Mouse (Mus musculus): Measurements from ENCODE around the gene Ppp1r15b. TPM values are rescaled to one million over a fixed set of nuclear protein-coding genes. Genes with fewer than 3 reads are reported as not detected.

Gene Ppp1r15b
- polyA plus RNA-seq, 1 experiment from 2014 or later, result 39.1 TPM

DNA sequence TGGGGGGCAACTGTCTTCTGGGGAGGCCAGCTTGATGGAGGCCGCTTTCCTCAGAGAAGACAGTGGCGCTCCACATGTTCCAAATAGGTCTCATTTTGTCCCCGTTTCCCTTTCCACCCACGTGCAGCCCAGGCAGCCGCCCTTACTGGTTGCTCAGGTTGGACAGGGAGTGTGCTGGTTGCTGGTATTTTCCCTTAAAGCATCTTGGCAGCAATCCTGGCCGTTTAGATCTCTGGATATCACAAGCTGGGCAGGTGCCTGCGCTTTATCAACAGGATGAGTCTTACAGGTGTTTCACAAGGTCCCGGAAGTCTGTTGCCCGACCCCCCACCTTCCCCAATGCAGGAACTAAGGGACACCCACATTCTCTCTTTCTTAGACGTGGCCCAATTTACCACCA is 31.1 kb downstream of the Ppp1r15b start:
- H3K27ac ChIP-seq (replicated peaks), result no peak overlapping the region
- no peak overlapping the region for H3K4me2 ChIP-seq

DNA sequence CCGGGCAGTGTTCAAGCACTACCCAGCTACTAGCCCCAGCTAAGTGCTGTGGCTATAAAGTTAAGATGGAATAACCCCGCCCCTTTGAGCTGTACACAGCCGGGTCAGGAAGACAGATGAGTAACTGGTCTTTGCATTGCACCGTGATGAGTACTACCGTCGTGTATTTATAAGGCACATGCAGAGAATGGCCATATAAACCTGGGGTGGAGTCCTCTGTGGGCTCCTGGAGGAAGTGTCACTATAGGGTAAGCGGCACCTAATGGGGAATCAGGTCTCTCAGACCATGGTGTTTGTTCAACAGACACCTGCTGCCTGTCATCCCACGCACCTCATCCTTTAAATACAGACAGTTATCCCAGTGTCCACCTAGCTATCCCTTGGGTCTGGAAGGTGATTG is 32.0 kb downstream of the Ppp1r15b start:
- Histone ChIP-seq H3K27me3 (peaks cover 93% of the 10 kb centered on the region), H3K9ac (no peak overlapping the region)
- ATAC-seq (ENCODE audit: insufficient read depth), result no peak

More for the DNA sequence above, 31.1 kb downstream of the Ppp1r15b start:
- H3K9ac ChIP-seq, result no peak overlapping the region
- no peaks in the 10 kb centered on the region for H3K9me3 ChIP-seq (replicated peaks)
- peaks cover 16% of the 10 kb centered on the region; the same call in 1 of the 2 replicates for H3K4me1 ChIP-seq (replicated peaks)
- H3K36me3 ChIP-seq (replicated peaks), result no peaks in the 10 kb centered on the region
- no peak for ATAC-seq (ENCODE audit: insufficient read depth)
- 56% methylated on average over 10 of the region's 10 CpGs for WGBS (ENCODE audit: insufficient replicate concordance)
- no peak overlapping the region for H3K4me3 ChIP-seq (replicated peaks)
- peaks cover 93% of the 10 kb centered on the region for H3K27me3 ChIP-seq

DNA sequence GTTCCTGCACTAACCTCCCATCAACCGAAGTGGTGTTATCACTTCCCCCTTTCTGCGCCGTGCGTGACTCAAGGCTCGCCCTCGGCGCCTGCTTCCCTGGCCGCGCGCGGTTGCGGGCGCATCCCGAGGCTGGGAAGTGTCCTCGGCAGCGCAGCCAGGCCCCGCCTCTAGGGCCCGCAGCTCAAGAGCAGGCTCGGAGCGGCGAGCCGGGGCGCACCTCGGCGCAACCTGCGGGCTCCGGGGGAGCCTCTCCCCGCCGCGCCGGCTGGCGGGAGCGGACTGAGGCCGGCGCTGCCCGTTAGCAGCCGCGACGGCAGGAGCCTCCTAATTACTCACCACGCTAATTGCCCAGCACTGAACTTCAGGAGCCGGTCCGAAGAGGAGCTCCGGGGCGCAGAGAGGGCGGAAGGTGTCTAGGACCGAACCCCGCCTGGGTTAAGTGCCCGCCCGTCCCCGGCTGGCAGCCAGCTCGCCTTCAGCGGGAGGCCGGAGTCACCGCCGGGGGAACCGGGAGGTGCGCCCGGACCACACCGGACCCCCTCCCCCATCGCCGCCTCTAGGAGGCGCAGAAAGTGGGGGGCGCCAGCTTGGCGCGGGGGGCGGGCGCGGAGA is 33.0 kb downstream of the Ppp1r15b start, which contains the start of gene Plekha6:
Plekha6 (plus strand) TSS at position 391 of the 612 bp plus-strand sequence.
- WGBS (ENCODE audit: insufficient replicate concordance), result under 1% methylated on average over 68 of the region's 68 CpGs
- Histone ChIP-seq H3K9me3 (replicated peaks) (no peaks in the 10 kb centered on the region), H3K27me3 (peaks cover 96% of the 10 kb centered on the region), H3K4me3 (replicated peaks) (peak within 1 kb of the TSS; percentile 47), H3K36me3 (replicated peaks) (no peaks in the 10 kb centered on the region), H3K27ac (replicated peaks) (no peak within 1 kb of the TSS), H3K4me1 (replicated peaks) (peaks cover 25% of the 10 kb centered on the region), H3K9ac (no peak within 1 kb of the TSS), H3K4me2 (peak within 1 kb of the TSS; percentile 70)
- ATAC-seq (ENCODE audit: insufficient read depth), result peak; percentile 9; the same call in 1 of the 2 replicates

More for the DNA sequence above, 32.0 kb downstream of the Ppp1r15b start:
- Histone ChIP-seq H3K27ac (replicated peaks) (no peak overlapping the region), H3K4me1 (replicated peaks) (peaks cover 16% of the 10 kb centered on the region; the same call in 1 of the 2 replicates), H3K4me3 (replicated peaks) (no peak overlapping the region), H3K36me3 (replicated peaks) (no peaks in the 10 kb centered on the region), H3K4me2 (no peak overlapping the region), H3K9me3 (replicated peaks) (no peaks in the 10 kb centered on the region)
- 29% methylated on average over 8 of the region's 8 CpGs for WGBS (ENCODE audit: insufficient replicate concordance)

DNA sequence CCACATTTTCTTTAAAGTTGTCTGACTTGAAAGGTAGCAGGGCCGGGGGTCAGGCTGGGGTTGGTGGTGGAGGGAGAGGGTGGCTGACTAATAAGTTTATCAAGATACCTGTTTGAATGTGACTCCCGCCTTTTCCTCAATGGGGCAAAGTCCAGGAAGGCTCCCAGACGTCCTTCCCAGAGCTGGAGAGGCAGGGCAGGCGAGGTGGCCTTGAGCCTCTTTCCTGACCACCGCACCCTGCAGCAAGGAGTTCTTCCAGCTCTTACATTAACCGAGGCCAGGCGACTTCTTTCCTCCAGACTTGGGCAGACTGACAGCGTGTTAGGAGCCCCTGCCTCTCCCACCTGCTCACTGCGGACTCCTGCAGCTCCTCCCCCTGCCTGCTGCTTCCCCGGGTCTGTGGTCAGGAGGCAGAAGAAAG is 33.7 kb downstream of the Ppp1r15b start:
- no peak for ATAC-seq (ENCODE audit: insufficient read depth)
- Histone ChIP-seq H3K36me3 (replicated peaks) (no peaks in the 10 kb centered on the region), H3K9ac (no peak overlapping the region), H3K27ac (replicated peaks) (no peak overlapping the region), H3K4me3 (replicated peaks) (peak overlapping the region; percentile 47), H3K4me1 (replicated peaks) (peaks cover 25% of the 10 kb centered on the region), H3K27me3 (peaks cover 94% of the 10 kb centered on the region), H3K9me3 (replicated peaks) (no peaks in the 10 kb centered on the region), H3K4me2 (peak overlapping the region; percentile 70)
- WGBS (ENCODE audit: insufficient replicate concordance), result 0% methylated on average over 10 of the region's 10 CpGs

DNA sequence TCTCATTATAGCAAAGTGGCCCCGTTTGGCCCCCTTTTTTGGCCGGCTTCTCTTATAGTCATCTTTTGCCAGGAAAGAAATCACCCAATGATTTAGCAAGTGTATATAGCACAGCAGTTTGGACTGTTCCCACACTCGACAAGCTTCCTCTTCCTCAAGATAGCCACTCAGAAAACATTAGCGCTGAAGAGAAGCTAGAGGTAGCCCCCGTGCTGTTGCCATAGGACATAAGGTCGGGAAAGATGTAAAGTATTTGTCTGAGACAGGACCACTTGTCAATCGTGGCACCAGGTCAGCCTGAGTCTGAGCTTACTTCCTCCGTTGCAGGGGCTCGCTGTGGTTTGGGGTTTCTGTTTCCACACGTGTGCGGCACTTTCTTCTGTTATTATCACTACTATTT is 34.2 kb downstream of the Ppp1r15b start:
- Histone ChIP-seq H3K27ac (replicated peaks) (no peak overlapping the region), H3K4me2 (peak overlapping the region; percentile 70; the same call in 1 of the 2 replicates), H3K27me3 (peaks cover 96% of the 10 kb centered on the region), H3K36me3 (replicated peaks) (no peaks in the 10 kb centered on the region), H3K9me3 (replicated peaks) (no peaks in the 10 kb centered on the region), H3K9ac (no peak overlapping the region), H3K4me3 (replicated peaks) (no peak overlapping the region), H3K4me1 (replicated peaks) (peaks cover 25% of the 10 kb centered on the region)
- ATAC-seq (ENCODE audit: insufficient read depth), result no peak
- 7% methylated on average over 11 of the region's 11 CpGs for WGBS (ENCODE audit: insufficient replicate concordance)

DNA sequence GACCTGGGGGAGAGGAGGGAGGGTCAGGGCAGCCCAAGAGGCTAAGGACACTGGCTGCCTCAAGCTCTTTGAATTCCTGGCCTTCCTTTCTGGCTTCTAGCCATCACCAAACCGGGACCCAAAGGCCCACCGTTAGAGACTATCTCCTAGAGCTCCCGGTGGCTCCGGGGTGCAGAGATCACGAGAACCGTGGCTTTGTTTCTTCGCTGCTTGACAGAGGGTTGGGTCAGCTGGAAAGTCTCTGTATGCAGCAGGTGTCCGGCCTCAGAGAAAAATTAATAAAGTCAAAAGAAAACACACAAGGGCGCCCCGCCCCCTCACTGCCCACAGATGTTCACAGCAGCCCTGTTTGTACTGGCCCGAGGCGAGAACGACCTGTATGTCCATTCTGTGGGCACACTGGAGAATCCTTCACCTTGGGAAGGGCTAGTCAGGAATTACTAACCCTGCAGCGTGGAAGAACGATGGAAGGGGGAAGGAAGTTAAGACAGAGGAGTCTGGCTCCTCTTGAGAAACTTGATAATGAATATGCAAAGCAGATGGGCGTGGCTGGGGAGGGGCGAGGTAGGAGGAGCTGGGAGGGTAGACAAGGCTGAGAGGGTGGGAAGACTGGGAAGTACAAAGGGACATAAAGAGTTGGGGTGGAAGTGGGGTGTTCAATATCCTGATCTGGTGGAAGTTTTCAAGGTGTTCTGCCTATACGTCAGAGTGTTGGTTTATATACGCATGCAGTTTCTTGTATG is 37.5 kb downstream of the Ppp1r15b start:
- Histone ChIP-seq H3K4me2 (peak overlapping the region; percentile 7), H3K27me3 (peaks cover 84% of the 10 kb centered on the region), H3K4me1 (replicated peaks) (peaks cover 22% of the 10 kb centered on the region), H3K27ac (replicated peaks) (no peak overlapping the region), H3K9me3 (replicated peaks) (no peaks in the 10 kb centered on the region), H3K4me3 (replicated peaks) (no peak overlapping the region), H3K9ac (no peak overlapping the region), H3K36me3 (replicated peaks) (no peaks in the 10 kb centered on the region)
- WGBS (ENCODE audit: insufficient replicate concordance), result 40% methylated on average over 19 of the region's 19 CpGs
- ATAC-seq (ENCODE audit: insufficient read depth), result no peak

DNA sequence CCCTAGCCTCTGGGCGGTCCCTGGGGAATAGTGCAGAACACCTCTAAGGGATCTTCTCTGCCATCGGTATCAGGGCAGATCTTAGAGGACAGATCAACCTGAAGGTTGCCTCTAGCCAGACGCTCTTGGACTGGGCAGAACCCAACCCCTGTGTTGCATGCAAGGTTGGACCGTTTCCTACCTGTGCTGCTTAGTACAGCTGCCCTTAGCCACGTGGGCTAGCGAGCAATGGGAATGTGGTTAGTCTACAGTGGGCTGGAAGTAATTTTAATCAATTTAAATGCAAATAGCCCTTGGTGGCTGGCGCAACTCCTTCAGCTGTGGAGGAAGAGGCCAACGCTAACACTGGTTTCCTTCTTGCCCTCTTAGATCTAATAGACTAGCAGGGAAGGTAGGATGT is 39.3 kb downstream of the Ppp1r15b start:
- WGBS (ENCODE audit: insufficient replicate concordance), result 64% methylated on average over 8 of the region's 8 CpGs
- Histone ChIP-seq H3K4me3 (replicated peaks) (no peak overlapping the region), H3K27me3 (peaks cover 67% of the 10 kb centered on the region), H3K4me1 (replicated peaks) (peaks cover 9% of the 10 kb centered on the region), H3K36me3 (replicated peaks) (no peaks in the 10 kb centered on the region), H3K27ac (replicated peaks) (no peak overlapping the region), H3K4me2 (no peak overlapping the region), H3K9ac (no peak overlapping the region), H3K9me3 (replicated peaks) (no peaks in the 10 kb centered on the region)
- ATAC-seq (ENCODE audit: insufficient read depth), result no peak

DNA sequence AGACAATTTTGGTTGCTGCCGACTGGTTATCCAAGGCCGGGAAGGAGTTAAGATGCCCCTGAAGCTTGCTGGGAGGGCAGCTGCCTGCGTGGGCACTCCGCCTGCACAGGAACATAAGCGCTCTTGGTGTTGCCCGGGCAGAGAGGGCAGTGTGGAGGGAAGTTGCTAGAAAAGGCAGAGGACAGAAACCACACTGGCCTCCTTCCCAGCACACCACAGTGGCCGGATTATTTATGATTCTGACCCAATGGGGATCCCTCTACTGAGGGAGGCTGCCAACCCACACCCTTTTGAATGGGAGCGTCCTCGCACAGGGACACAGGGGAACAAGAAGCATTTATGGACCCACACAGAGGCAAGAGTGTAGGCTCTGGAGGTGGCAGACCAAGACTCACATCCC is 40.4 kb downstream of the Ppp1r15b start:
- Histone ChIP-seq H3K4me2 (no peak overlapping the region), H3K4me3 (replicated peaks) (no peak overlapping the region), H3K9ac (no peak overlapping the region), H3K4me1 (replicated peaks) (peaks cover 9% of the 10 kb centered on the region), H3K27me3 (peaks cover 56% of the 10 kb centered on the region), H3K9me3 (replicated peaks) (no peaks in the 10 kb centered on the region), H3K36me3 (replicated peaks) (no peaks in the 10 kb centered on the region), H3K27ac (replicated peaks) (no peak overlapping the region)
- 65% methylated on average over 9 of the region's 9 CpGs for WGBS (ENCODE audit: insufficient replicate concordance)
- no peak for ATAC-seq (ENCODE audit: insufficient read depth)

DNA sequence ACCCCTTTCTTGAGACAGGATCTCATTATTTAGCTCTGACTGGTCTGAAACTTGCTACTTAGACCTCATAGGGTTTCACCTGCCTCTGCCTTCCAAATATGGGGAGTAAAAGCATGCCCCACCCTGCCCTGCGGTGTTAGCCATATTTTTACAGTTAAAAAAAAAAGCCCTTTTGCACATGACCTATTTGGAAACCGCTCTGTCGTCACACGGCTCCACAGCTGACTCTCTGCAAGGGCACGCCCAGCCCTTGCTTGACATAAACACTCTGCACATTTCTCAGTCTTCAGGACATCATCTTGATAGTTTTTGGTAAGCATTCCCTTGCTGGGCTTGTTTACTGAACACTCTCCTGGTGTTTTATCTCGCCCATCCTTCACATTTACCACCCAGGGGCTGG is 44.2 kb downstream of the Ppp1r15b start:
- no peak overlapping the region for H3K27ac ChIP-seq (replicated peaks)
- peaks cover 5% of the 10 kb centered on the region; the same call in 1 of the 2 replicates for H3K4me1 ChIP-seq (replicated peaks)
- no peak for ATAC-seq (ENCODE audit: insufficient read depth)
- no peak overlapping the region for H3K4me3 ChIP-seq (replicated peaks)
- no peaks in the 10 kb centered on the region for H3K36me3 ChIP-seq (replicated peaks)
- peaks cover 37% of the 10 kb centered on the region for H3K27me3 ChIP-seq
- WGBS (ENCODE audit: insufficient replicate concordance), result 52% methylated on average over 6 of the region's 6 CpGs
- H3K9me3 ChIP-seq (replicated peaks), result no peaks in the 10 kb centered on the region
- no peak overlapping the region for H3K4me2 ChIP-seq
- H3K9ac ChIP-seq, result no peak overlapping the region

DNA sequence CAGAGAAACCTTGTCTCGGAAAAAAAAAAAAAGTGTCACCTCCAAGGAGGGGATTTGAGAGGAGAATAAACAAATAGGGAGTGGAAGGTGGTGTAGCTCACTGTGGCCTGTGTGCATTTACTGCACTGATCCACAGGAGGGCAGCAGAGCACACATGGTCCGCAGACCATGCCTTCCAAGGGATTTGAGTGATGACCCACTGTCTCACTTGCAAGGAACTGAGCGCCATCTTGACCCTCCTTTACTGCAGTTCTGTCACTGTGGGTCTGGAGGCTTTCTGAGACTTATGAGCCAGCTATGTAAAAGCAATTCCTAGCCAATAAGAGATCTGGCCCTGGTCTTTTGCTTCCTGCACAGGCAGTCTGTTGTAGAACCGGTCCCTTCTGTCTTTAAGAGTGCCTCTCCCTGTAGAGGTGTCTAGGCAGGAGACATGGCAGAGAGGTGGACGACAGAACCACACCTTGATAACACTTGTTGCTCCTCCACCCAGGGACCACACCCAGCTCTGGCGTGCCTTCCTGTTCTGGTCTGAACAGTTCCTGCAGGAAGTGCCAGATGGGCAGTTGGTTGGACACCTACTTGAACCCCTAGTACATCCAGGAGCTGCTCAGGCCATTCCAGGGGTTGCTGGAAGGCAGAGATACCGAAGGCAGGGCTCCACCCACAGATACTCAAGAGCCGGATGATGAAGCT is 46.7 kb downstream of the Ppp1r15b start:
- ATAC-seq (ENCODE audit: insufficient read depth), result no peak
- Histone ChIP-seq H3K4me1 (replicated peaks) (peaks cover 13% of the 10 kb centered on the region), H3K4me2 (no peak overlapping the region), H3K27me3 (peaks cover 42% of the 10 kb centered on the region), H3K27ac (replicated peaks) (no peak overlapping the region), H3K9me3 (replicated peaks) (no peaks in the 10 kb centered on the region), H3K4me3 (replicated peaks) (no peak overlapping the region), H3K9ac (no peak overlapping the region), H3K36me3 (replicated peaks) (no peaks in the 10 kb centered on the region)
- 26% methylated on average over 8 of the region's 8 CpGs for WGBS (ENCODE audit: insufficient replicate concordance)

Data from liver, embryonic 15.5 days (tissue).